Mouse (Mus musculus): ENCODE results near the gene Hist1h3g. TPM values are rescaled to one million over a fixed set of nuclear protein-coding genes. Genes with fewer than 3 reads are reported as not detected.
"Not testable (repeated sequence)": the region's sequence is repeated elsewhere in the genome, so short reads cannot be mapped to it uniquely, and the experiment has no call there.

Gene Hist1h3g
- total RNA-seq, 2 experiments from 2014 or later = 3.4 to 4.1 TPM

- intact Hi-C loops (cut with DNase I) = loop anchor here (5.0 kb wide), 3 partner anchors 50 to 1820 kb away; partner anchors contain the start of gene Hist1h4d
Measured at GRCm38 (mm10) chr13:23532262-23533075, 2.8 kb upstream of the Hist1h3g start.

GRCm38 (mm10) chr13:23533560-23534367 is 1.5 kb upstream of the Hist1h3g start, which contains the start of gene Hist1h2af:
Hist1h2af (plus strand) TSS chr13:23533906.
- DNase-seq (ENCODE audit: low spot score) = not testable (repeated sequence)
- intact Hi-C loops (cut with DNase I) = loop anchor here (5.0 kb wide), 3 partner anchors 49 to 1821 kb away; partner anchors contain the start of gene Hist1h4d

More at GRCm38 (mm10) chr13:23532262-23533075, 2.8 kb upstream of the Hist1h3g start:
- no peak for DNase-seq (ENCODE audit: low spot score)

- DNase-seq (ENCODE audit: low spot score) = no peak
- intact Hi-C loops (cut with DNase I) = loop anchor here (5.0 kb wide), 3 partner anchors 48 to 1822 kb away; partner anchors contain the start of gene Hist1h4d
Measured at GRCm38 (mm10) chr13:23534368-23535131, 672 bp upstream of the Hist1h3g start.

- DNase-seq (ENCODE audit: low spot score) = no peak
- intact Hi-C loops (cut with DNase I) = no loop called here
Measured at GRCm38 (mm10) chr13:23536076-23536822, 1.0 kb downstream of the Hist1h3g start.

- intact Hi-C loops (cut with DNase I) = no loop called here
Measured at GRCm38 (mm10) chr13:23537006-23537710, 1.9 kb downstream of the Hist1h3g start.

GRCm38 (mm10) chr13:23538249-23538648 is 3.0 kb downstream of the Hist1h3g start:
- DNase-seq (ENCODE audit: low spot score) = no peak
- intact Hi-C loops (cut with DNase I) = no loop called here

More at GRCm38 (mm10) chr13:23537006-23537710, 1.9 kb downstream of the Hist1h3g start:
- DNase-seq (ENCODE audit: low spot score) = no peak

- intact Hi-C loops (cut with DNase I); DNase-seq (ENCODE audit: low spot score): not testable (repeated sequence)
Measured at GRCm38 (mm10) chr13:23539821-23540220, 4.6 kb downstream of the Hist1h3g start.

GRCm38 (mm10) chr13:23541497-23541896 is 6.3 kb downstream of the Hist1h3g start:
- no peak for DNase-seq (ENCODE audit: low spot score)
- intact Hi-C loops (cut with DNase I) = no loop called here

- DNase-seq (ENCODE audit: low spot score); intact Hi-C loops (cut with DNase I): not testable (repeated sequence)
Measured at GRCm38 (mm10) chr13:23542225-23542980, 7.2 kb downstream of the Hist1h3g start.

GRCm38 (mm10) chr13:23542999-23543607 is 7.9 kb downstream of the Hist1h3g start, which contains the start of gene Hist1h2bh:
Hist1h2bh (minus strand) TSS chr13:23543392.
- peak; percentile 53 for DNase-seq (ENCODE audit: low spot score)
- intact Hi-C loops (cut with DNase I) = not testable (repeated sequence)

GRCm38 (mm10) chr13:23543965-23544786 is 9.0 kb downstream of the Hist1h3g start, which contains the start of gene Hist1h3f:
Hist1h3f (plus strand) TSS chr13:23544052.
- intact Hi-C loops (cut with DNase I) = no loop called here
- DNase-seq (ENCODE audit: low spot score) = peak; percentile 56

GRCm38 (mm10) chr13:23544787-23545120 is 9.5 kb downstream of the Hist1h3g start:
- intact Hi-C loops (cut with DNase I); DNase-seq (ENCODE audit: low spot score): not testable (repeated sequence)

GRCm38 (mm10) chr13:23546694-23547093 is 11.5 kb downstream of the Hist1h3g start:
- intact Hi-C loops (cut with DNase I) = no loop called here
- DNase-seq (ENCODE audit: low spot score) = no peak

- intact Hi-C loops (cut with DNase I) = no loop called here
- no peak for DNase-seq (ENCODE audit: low spot score)
Measured at GRCm38 (mm10) chr13:23550761-23551145, 15.5 kb downstream of the Hist1h3g start.

GRCm38 (mm10) chr13:23551146-23551834 is 16.1 kb downstream of the Hist1h3g start, which contains the start of gene Hist1h4f:
Hist1h4f (minus strand) TSS chr13:23551648.
- intact Hi-C loops (cut with DNase I) = not testable (repeated sequence)

More at GRCm38 (mm10) chr13:23551146-23551834, 16.1 kb downstream of the Hist1h3g start, which contains the start of gene Hist1h4f:
- peak; percentile 62 for DNase-seq (ENCODE audit: low spot score)
